Mouse (Mus musculus) hindbrain, embryonic 14.5 days (tissue): ENCODE data around the gene Gabra6. TPM values are rescaled to one million over a fixed set of nuclear protein-coding genes. Genes with fewer than 3 reads are reported as not detected.

ENCODE experiments used
- ATAC-seq: fragments of 200-750 bp; cut with Nextera tagmentation; 2 replicates; pipeline ENCODE4 v1.8.0; 2017; ENCODE audit warnings: moderate number of reproducible peaks, mild to moderate bottlenecking, moderate TSS enrichment, moderate library complexity; ENCODE audit not compliant: low FRiP score
- DNase-seq: peaks from one replicate; pipeline ENCODE4 v3.0.0-alpha.2; 2015; ENCODE audit warnings: low spot score
- H3K27ac ChIP-seq: fragments of 300-500 bp; sonication (generic); 2 replicates; pipeline ENCODE4 v1.5.1; 2014; ENCODE audit warnings: mild to moderate bottlenecking, moderate library complexity
- H3K27me3 ChIP-seq: fragments of 300-500 bp; sonication (generic); 2 replicates; pipeline ENCODE4 v1.6.1; 2014; ENCODE audit warnings: mild to moderate bottlenecking, low read length, mixed read lengths; ENCODE audit not compliant: control insufficient read depth, insufficient read depth
- H3K36me3 ChIP-seq: fragments of 300-500 bp; sonication (generic); replicated peaks from 2 replicates; pipeline ENCODE4 v1.6.1; 2014; ENCODE audit not compliant: control insufficient read depth, insufficient read depth
- H3K4me1 ChIP-seq: fragments of 300-500 bp; sonication (generic); replicated peaks from 2 replicates; pipeline ENCODE4 v1.6.1; 2014; ENCODE audit warnings: antibody characterized with exemption, low read length, mixed read lengths; ENCODE audit not compliant: control insufficient read depth, insufficient read depth
- H3K4me2 ChIP-seq: fragments of 300-500 bp; sonication (generic); replicated peaks from 2 replicates; pipeline ENCODE4 v1.6.1; 2014; ENCODE audit warnings: mild to moderate bottlenecking, moderate library complexity
- H3K4me3 ChIP-seq: fragments of 300-500 bp; sonication (generic); replicated peaks from 2 replicates; pipeline ENCODE4 v1.5.1; 2014; ENCODE audit warnings: mild to moderate bottlenecking, low read length
- H3K9ac ChIP-seq: fragments of 300-500 bp; sonication (generic); 2 replicates; pipeline ENCODE4 v1.6.1; 2014
- H3K9me3 ChIP-seq: fragments of 300-500 bp; sonication (generic); 2 replicates; pipeline ENCODE4 v1.6.1; 2016; ENCODE audit warnings: low read length; ENCODE audit not compliant: control insufficient read depth
- WGBS: fragments of 180-500 bp; shearing (Covaris S2); extraction: QIAGEN DNeasy Blood & Tissue Kit; methylation state at CpG from one replicate; pipeline ENCODE4 v1.1.7; 2014; 5-methylcytosine and 5-hydroxymethylcytosine counted together
- polyA plus RNA-seq: library from polyadenylated mRNA; unstranded; fragments of >200 nt; fragmentation: Nextera tagmentation; extraction: Ambion mirVana; gene quantifications from 2 replicates; pipeline ENCODE4 v1.2.1, GENCODE M21; 2014

The Gabra6 gene
- polyA plus RNA-seq, 1 experiment from 2014 or later = not detected

- Histone ChIP-seq H3K4me1 (no peaks in the 10 kb centered on the region), H3K27ac (no peak overlapping the region), H3K4me2 (no peak overlapping the region), H3K36me3 (no peaks in the 10 kb centered on the region), H3K9ac (no peak overlapping the region), H3K9me3 (no peaks in the 10 kb centered on the region), H3K27me3 (no peaks in the 10 kb centered on the region), H3K4me3 (no peak overlapping the region)
- no peak for ATAC-seq
- 75% methylated on average over 2 of the region's 2 CpGs for WGBS
- no peak for DNase-seq
Observed at GRCm38 (mm10) chr11:42309086-42309485, 11.8 kb downstream of the Gabra6 start.

- H3K9me3 ChIP-seq = no peaks in the 10 kb centered on the region
- H3K9ac ChIP-seq = no peak overlapping the region
- no peak overlapping the region for H3K4me3 ChIP-seq
- H3K27ac ChIP-seq = no peak overlapping the region
- 93% methylated on average over 1 of the region's 1 CpGs for WGBS
- H3K27me3 ChIP-seq = no peaks in the 10 kb centered on the region
- no peak for DNase-seq
- no peak for ATAC-seq
- no peak overlapping the region for H3K4me2 ChIP-seq
- no peaks in the 10 kb centered on the region for H3K4me1 ChIP-seq
- H3K36me3 ChIP-seq = no peaks in the 10 kb centered on the region
Observed at GRCm38 (mm10) chr11:42306095-42306494, 14.8 kb downstream of the Gabra6 start.

GRCm38 (mm10) chr11:42258978-42259377, 61.9 kb downstream of the Gabra6 start:
- 83% methylated on average over 3 of the region's 3 CpGs for WGBS
- Histone ChIP-seq H3K4me1 (no peaks in the 10 kb centered on the region), H3K36me3 (no peaks in the 10 kb centered on the region), H3K27me3 (no peaks in the 10 kb centered on the region), H3K4me2 (no peak overlapping the region), H3K27ac (no peak overlapping the region), H3K4me3 (no peak overlapping the region), H3K9ac (no peak overlapping the region), H3K9me3 (no peaks in the 10 kb centered on the region)
- no peak for DNase-seq
- ATAC-seq = no peak

Other genes with a start within 250 kb of the Gabra6 start
- 18.6 and 24.6 TPM in 2 replicates for gene Gabra1, start 138.1 kb downstream of the Gabra6 start, polyA plus RNA-seq
- gene Gabrb2, start 98.7 kb upstream of the Gabra6 start, polyA plus RNA-seq = 21.9 and 25.5 TPM in 2 replicates